Mouse (Mus musculus) CH12.LX (cell line): ENCODE measurements around the gene Tcirg1. TPM values are rescaled to one million over a fixed set of nuclear protein-coding genes. Genes with fewer than 3 reads are reported as not detected.

Experiments
- DNase-seq: peaks from one replicate; pipeline ENCODE4 v3.0.0-alpha.2; 2013; ENCODE audit errors: extremely low read depth
- H3K27ac ChIP-seq: 2 replicates; pipeline ENCODE4 v1.5.1; 2012; ENCODE audit warnings: low read depth, mild to moderate bottlenecking, control low read depth, moderate library complexity; ENCODE audit not compliant: insufficient read depth
- H3K27me3 ChIP-seq: replicated peaks from 2 replicates; pipeline ENCODE3; 2012; ENCODE audit warnings: inconsistent platforms
- H3K36me3 ChIP-seq, 2 experiments: replicated peaks in 1 of 2; 2 replicates each; pipeline versions ENCODE3 to v1.6.1; 2012; ENCODE audit warnings: inconsistent platforms in 1 of 2, low read length in 1 of 2, mild to moderate bottlenecking in 1 of 2, mixed read lengths in 1 of 2, moderate library complexity in 1 of 2; ENCODE audit not compliant: control insufficient read depth in 1 of 2, insufficient read depth in 1 of 2
- H3K4me1 ChIP-seq, 2 experiments: 2 replicates each; pipeline ENCODE4 v1.6.1; 2012; ENCODE audit warnings: inconsistent platforms in 1 of 2, moderate library complexity in 1 of 2; ENCODE audit not compliant: insufficient read depth in 2 of 2, control insufficient read depth in 1 of 2
- H3K4me2 ChIP-seq: 2 replicates; pipeline ENCODE4 v1.6.1; 2012; ENCODE audit warnings: low read depth, mild to moderate bottlenecking, control low read depth; ENCODE audit not compliant: poor library complexity, insufficient read depth, severe bottlenecking
- H3K4me3 ChIP-seq, 3 experiments: fragments of 150-350 bp in 1 of 3; sonication (generic) in 1 of 3; replicated peaks in 1 of 3; 2 replicates each; pipeline versions ENCODE3 to v1.5.1; 2011 to 2012; ENCODE audit warnings: low read depth in 2 of 3, low read length in 2 of 3, mild to moderate bottlenecking in 2 of 3, moderate library complexity in 2 of 3, control low read depth in 1 of 3, improper control_type of control experiment in 1 of 3, inconsistent platforms in 1 of 3, mixed read lengths in 1 of 3; ENCODE audit not compliant: poor library complexity in 1 of 3
- H3K79me2 ChIP-seq: replicated peaks from 2 replicates; pipeline ENCODE4 v1.6.1; 2012; ENCODE audit warnings: mild to moderate bottlenecking, moderate library complexity; ENCODE audit not compliant: control insufficient read depth, poor library complexity, insufficient read depth, severe bottlenecking; ENCODE audit errors: extremely low read depth
- H3K9ac ChIP-seq: 2 replicates; pipeline ENCODE4 v1.6.1; 2012; ENCODE audit warnings: low read depth, mild to moderate bottlenecking, control low read depth, moderate library complexity; ENCODE audit not compliant: insufficient read depth
- H3K9me3 ChIP-seq: replicated peaks from 2 replicates; pipeline ENCODE3; 2012; ENCODE audit warnings: low read length, inconsistent platforms, mixed read lengths
- CHD1 ChIP-seq: IDR thresholded peaks from 2 replicates; pipeline ENCODE4 v1.6.1; 2012; ENCODE audit warnings: low read depth, low read length, improper control_type of control experiment, inconsistent platforms
- CTCF ChIP-seq, 2 experiments: IDR thresholded peaks in 1 of 2; conservative IDR thresholded peaks in 1 of 2; 2 replicates each; pipeline ENCODE4 v1.5.1; 2011 to 2012; ENCODE audit warnings: low read depth in 2 of 2, low read length in 2 of 2, improper control_type of control experiment in 1 of 2, inconsistent platforms in 1 of 2, mild to moderate bottlenecking in 1 of 2, moderate library complexity in 1 of 2
- E2F4 ChIP-seq: IDR thresholded peaks from 2 replicates; pipeline ENCODE4 v1.6.1; 2011; ENCODE audit warnings: low read depth, low read length, improper control_type of control experiment; ENCODE audit not compliant: insufficient replicate concordance
- ELF1 ChIP-seq: IDR thresholded peaks from 2 replicates; pipeline ENCODE4 v1.6.1; 2014; ENCODE audit warnings: low read depth, mild to moderate bottlenecking, inconsistent platforms, low read length, improper control_type of control experiment
- EP300 ChIP-seq: IDR thresholded peaks from 2 replicates; pipeline ENCODE4 v1.6.1; 2011; ENCODE audit warnings: low read length, improper control_type of control experiment
- ETS1 ChIP-seq: conservative IDR thresholded peaks from 2 replicates; pipeline ENCODE4 v1.6.1; 2012; ENCODE audit warnings: low read depth, mild to moderate bottlenecking, inconsistent platforms, low read length, improper control_type of control experiment, moderate library complexity
- GABPA ChIP-seq: IDR thresholded peaks from 2 replicates; pipeline ENCODE4 v1.6.1; 2012; ENCODE audit warnings: low read depth, low read length, improper control_type of control experiment, inconsistent platforms; ENCODE audit not compliant: insufficient replicate concordance
- HCFC1 ChIP-seq: IDR thresholded peaks from 2 replicates; pipeline ENCODE4 v1.6.1; 2012; ENCODE audit warnings: low read depth, mild to moderate bottlenecking, inconsistent platforms, low read length, improper control_type of control experiment
- IRF4 ChIP-seq: IDR thresholded peaks from 2 replicates; pipeline ENCODE4 v1.6.1; 2014; ENCODE audit warnings: low read depth, mild to moderate bottlenecking, inconsistent platforms, low read length, improper control_type of control experiment
- JUN ChIP-seq: IDR thresholded peaks from 2 replicates; pipeline ENCODE4 v1.6.1; 2011; ENCODE audit warnings: low read depth, mild to moderate bottlenecking, low read length, improper control_type of control experiment, moderate library complexity; ENCODE audit not compliant: insufficient read depth
- KAT2A ChIP-seq: IDR thresholded peaks from 2 replicates; pipeline ENCODE4 v1.6.1; 2012; ENCODE audit warnings: low read length, improper control_type of control experiment, inconsistent platforms; ENCODE audit not compliant: insufficient replicate concordance
- MAX ChIP-seq: IDR thresholded peaks from 2 replicates; pipeline ENCODE4 v1.6.1; 2011; ENCODE audit warnings: low read length, improper control_type of control experiment
- MAZ ChIP-seq: IDR thresholded peaks from 2 replicates; pipeline ENCODE4 v1.6.1; 2012; ENCODE audit warnings: low read depth, mild to moderate bottlenecking, inconsistent platforms, low read length, improper control_type of control experiment, moderate library complexity
- MEF2A ChIP-seq: IDR thresholded peaks from 2 replicates; pipeline ENCODE4 v1.6.1; 2014; ENCODE audit warnings: low read depth, mild to moderate bottlenecking, inconsistent platforms, low read length, improper control_type of control experiment, borderline replicate concordance
- MYC ChIP-seq: IDR thresholded peaks from 2 replicates; pipeline ENCODE4 v1.6.1; 2011; ENCODE audit warnings: low read depth, mild to moderate bottlenecking, improper control_type of control experiment, low read length
- NRF1 ChIP-seq: IDR thresholded peaks from 2 replicates; pipeline ENCODE4 v1.6.1; 2014; ENCODE audit warnings: low read depth, mild to moderate bottlenecking, inconsistent platforms, low read length, improper control_type of control experiment, moderate library complexity
- PAX5 ChIP-seq: IDR thresholded peaks from 2 replicates; pipeline ENCODE4 v1.6.1; 2012; ENCODE audit warnings: low read length, inconsistent platforms, mixed read lengths
- POLR2AphosphoS2 ChIP-seq: IDR thresholded peaks from 2 replicates; pipeline ENCODE4 v1.6.1; 2011; ENCODE audit warnings: low read depth, low read length, improper control_type of control experiment
- SIN3A ChIP-seq: IDR thresholded peaks from 2 replicates; pipeline ENCODE4 v1.6.1; 2012; ENCODE audit warnings: low read length, improper control_type of control experiment, inconsistent platforms
- SMC3 ChIP-seq: IDR thresholded peaks from 2 replicates; pipeline ENCODE4 v1.6.1; 2011; ENCODE audit warnings: low read depth, low read length, improper control_type of control experiment
- TCF12 ChIP-seq: IDR thresholded peaks from 2 replicates; pipeline ENCODE4 v1.6.1; 2014; ENCODE audit warnings: low read depth, mild to moderate bottlenecking, inconsistent platforms, low read length, improper control_type of control experiment
- USF2 ChIP-seq: conservative IDR thresholded peaks from 2 replicates; pipeline ENCODE4 v1.6.1; 2011; ENCODE audit warnings: low read depth, low read length, improper control_type of control experiment
- ZKSCAN1 ChIP-seq: IDR thresholded peaks from 2 replicates; pipeline ENCODE4 v1.6.1; 2012; ENCODE audit warnings: low read depth, inconsistent platforms, low read length, improper control_type of control experiment, borderline replicate concordance
- ZMIZ1 ChIP-seq: IDR thresholded peaks from 2 replicates; pipeline ENCODE4 v1.6.1; 2012; ENCODE audit warnings: low read depth, mild to moderate bottlenecking, inconsistent platforms, low read length, improper control_type of control experiment
- ZNF384 ChIP-seq: IDR thresholded peaks from 2 replicates; pipeline ENCODE4 v1.6.1; 2012; ENCODE audit warnings: low read depth, low read length, improper control_type of control experiment, inconsistent platforms
- dilution Hi-C: fragments of 300-500 bp; cut with MboI; formaldehyde crosslinking; loops from 2 replicates; pipeline ENCODE4 v1.14.3; 2020; ENCODE audit warnings: low sequenced_read_pairs; ENCODE audit not compliant: extremely low pct_unique_long_range_greater_than_20kb, extremely low pct_ligation_motif_present
- in situ Hi-C: fragments of 300-500 bp; cut with MboI; formaldehyde crosslinking; loops from 3 replicates; pipeline ENCODE4 v1.14.3; 2019; ENCODE audit warnings: low sequenced_read_pairs, low pct_ligation_motif_present, low pct_unique_long_range_greater_than_20kb, mixed read lengths
- polyA plus RNA-seq: library from polyadenylated mRNA; unstranded; fragments of >175 nt; gene quantifications from 2 replicates; pipeline ENCODE4 v1.2.1, GENCODE M21; 2012; ENCODE audit warnings: low read depth; ENCODE audit not compliant: insufficient read length
- total RNA-seq, 2 experiments: library from RNA; depleted of rRNA; stranded (reverse); fragments of 300-350 nt in 1 of 2; fragments of >200 nt in 1 of 2; gene quantifications; 2 replicates each; pipeline ENCODE4 v1.2.3; 2012 to 2014

The Tcirg1 gene
- total and polyA plus RNA-seq, 3 experiments: 46.6 to 62.8 (median 48.5) TPM

DNA sequence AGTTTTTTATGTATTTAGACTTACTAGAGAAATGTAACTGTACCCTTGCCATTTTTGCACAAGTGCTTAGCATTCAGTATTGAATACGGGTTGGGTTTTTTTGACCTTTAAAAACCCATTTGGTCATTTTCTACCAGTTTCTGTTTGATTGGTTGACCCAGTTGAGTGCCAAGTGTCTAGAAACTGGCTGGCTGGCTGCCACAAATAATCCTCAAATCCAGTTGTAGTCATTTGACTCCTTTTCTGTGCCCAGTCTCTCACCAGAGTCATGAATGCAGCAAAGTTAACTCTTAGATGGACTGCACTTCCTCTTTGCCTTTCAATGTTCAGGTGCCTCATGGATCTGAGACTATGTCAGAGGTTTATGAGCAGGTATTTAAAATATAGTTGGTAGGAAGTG, 53.0 kb downstream of the Tcirg1 start:
- dilution Hi-C loops (no loop called here), in situ Hi-C loops (no loop called here)

DNA sequence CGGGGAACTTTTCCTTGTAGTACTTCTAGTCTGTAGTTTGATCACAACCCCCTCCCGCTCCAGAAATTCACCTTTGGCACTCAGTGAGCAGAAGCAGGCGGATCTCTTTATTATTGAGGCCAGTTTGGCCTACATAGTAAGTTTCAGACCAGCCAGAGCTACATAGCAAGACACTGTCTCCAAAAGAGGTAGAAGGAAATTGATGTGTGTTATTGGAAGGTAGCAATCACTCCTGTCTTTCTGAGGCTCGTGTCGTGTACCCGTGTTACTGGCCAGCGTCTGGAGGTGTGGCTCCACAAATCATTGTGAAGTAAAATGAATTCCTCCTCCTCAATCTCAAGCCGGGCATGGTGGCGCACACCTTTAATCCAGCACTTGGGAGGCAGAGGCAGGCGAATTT, 53.8 kb downstream of the Tcirg1 start:
- H3K9me3 ChIP-seq: no peaks in the 10 kb centered on the region
- no peak for DNase-seq
- TF ChIP-seq KAT2A (no peak), JUN (no peak), CTCF (conservative IDR thresholded peaks at IDR 0.05 in 1 of 2, IDR thresholded peaks at IDR 0.05 in 1 of 2; ENCODE audit: low read depth in 2 of 2, low read length in 2 of 2) (no peak), ELF1 (no peak), EP300 (no peak), POLR2AphosphoS2 (no peak), TCF12 (no peak), SMC3 (no peak), NRF1 (no peak), IRF4 (no peak), MAX (no peak), MEF2A (no peak), CHD1 (no peak), ETS1 (no peak), HCFC1 (no peak), ZNF384 (no peak), MYC (no peak), ZKSCAN1 (no peak)
- peak overlapping the region; percentile 54; the same call in 1 of the 2 replicates for H3K9ac ChIP-seq
- H3K27ac ChIP-seq: no peak overlapping the region
- peak overlapping the region; percentile 84 for H3K4me2 ChIP-seq
- no peaks in the 10 kb centered on the region for H3K36me3 ChIP-seq
- peaks cover 16% of the 10 kb centered on the region for H3K79me2 ChIP-seq
- peaks cover 12 to 30% of the 10 kb centered on the region in 2 experiments for H3K4me1 ChIP-seq
- H3K4me3 ChIP-seq: peak overlapping the region in 2 of 3 experiments; percentile 5 to 49
- dilution Hi-C loops: no loop called here
- H3K27me3 ChIP-seq: no peaks in the 10 kb centered on the region
- in situ Hi-C loops: no loop called here

More for the DNA sequence above, 53.0 kb downstream of the Tcirg1 start:
- TF ChIP-seq ZMIZ1: no peak
- no peak for TF ChIP-seq EP300
- TF ChIP-seq KAT2A: no peak
- no peak for TF ChIP-seq GABPA
- TF ChIP-seq HCFC1: no peak
- no peak for TF ChIP-seq MEF2A
- TF ChIP-seq CHD1: no peak
- TF ChIP-seq PAX5: no peak
- no peak for TF ChIP-seq MAZ
- no peak for TF ChIP-seq SIN3A
- no peak for TF ChIP-seq IRF4
- no peak for TF ChIP-seq SMC3
- TF ChIP-seq E2F4: no peak
- no peak for TF ChIP-seq USF2
- H3K27me3 ChIP-seq: no peaks in the 10 kb centered on the region
- H3K27ac ChIP-seq: no peak overlapping the region
- H3K9me3 ChIP-seq: no peaks in the 10 kb centered on the region
- H3K4me1 ChIP-seq: peaks cover 12 to 30% of the 10 kb centered on the region in 2 experiments
- no peak overlapping the region for H3K9ac ChIP-seq
- no peak for DNase-seq
- H3K4me3 ChIP-seq: no peak overlapping the region
- no peaks in the 10 kb centered on the region for H3K36me3 ChIP-seq
- H3K4me2 ChIP-seq: peak overlapping the region; percentile 23; the same call in 1 of the 2 replicates
- H3K79me2 ChIP-seq: peaks cover 16% of the 10 kb centered on the region
